Mouse (Mus musculus): ENCODE measurements at regions not wholly inside any gene's neighbourhood (a gene's known extent, or its start where the extent isn't known, plus 50 kb on each side); places are given as distances from the start of the nearest gene placed in this dataset.

GRCm38 (mm10) chr6:93488441-93488955 lies 545.2 kb upstream of the Adamts9 start:
- peak in 1 of 2 experiments; percentile 7 for DNase-seq (ENCODE audit: low spot score in 2 of 2)

- no peak for DNase-seq (ENCODE audit: low spot score in 2 of 2)
Measured at GRCm38 (mm10) chr6:93478521-93478920, 535.2 kb upstream of the Adamts9 start.

- DNase-seq (ENCODE audit: low spot score in 2 of 2), result no peak
Measured at GRCm38 (mm10) chr6:93474981-93475380, 531.7 kb upstream of the Adamts9 start.

GRCm38 (mm10) chr6:93467867-93468266 lies 524.6 kb upstream of the Adamts9 start:
- no peak for DNase-seq (ENCODE audit: low spot score in 2 of 2)

- no peak for DNase-seq (ENCODE audit: low spot score in 2 of 2)
Measured at GRCm38 (mm10) chr6:93462861-93463260, 519.6 kb upstream of the Adamts9 start.

GRCm38 (mm10) chr6:93461374-93461773 lies 518.1 kb upstream of the Adamts9 start:
- DNase-seq (ENCODE audit: low spot score in 2 of 2), result no peak

- DNase-seq (ENCODE audit: low spot score in 2 of 2), result no peak
Measured at GRCm38 (mm10) chr6:93457613-93458012, 514.3 kb upstream of the Adamts9 start.

- DNase-seq (ENCODE audit: low spot score in 2 of 2), result peak in 1 of 2 experiments; percentile 3
Measured at GRCm38 (mm10) chr6:93456383-93457033, 513.2 kb upstream of the Adamts9 start.

- no peak for DNase-seq (ENCODE audit: low spot score in 2 of 2)
Measured at GRCm38 (mm10) chr6:93445568-93445967, 502.3 kb upstream of the Adamts9 start.

- peak; percentile 22 to 47 for DNase-seq (ENCODE audit: low spot score in 2 of 2)
Measured at GRCm38 (mm10) chr6:93445124-93445523, 501.8 kb upstream of the Adamts9 start.

GRCm38 (mm10) chr6:93443766-93444557 lies 500.7 kb upstream of the Adamts9 start:
- DNase-seq (ENCODE audit: low spot score in 2 of 2), result no peak

GRCm38 (mm10) chr6:93433446-93433845 lies 490.2 kb upstream of the Adamts9 start:
- no peak for DNase-seq (ENCODE audit: low spot score in 2 of 2)

- peak in 1 of 2 experiments; percentile 10 for DNase-seq (ENCODE audit: low spot score in 2 of 2)
Measured at GRCm38 (mm10) chr6:93426141-93426540, 482.8 kb upstream of the Adamts9 start.

- DNase-seq (ENCODE audit: low spot score in 2 of 2), result no peak
Measured at GRCm38 (mm10) chr6:93422906-93423305, 479.6 kb upstream of the Adamts9 start.

- DNase-seq (ENCODE audit: low spot score in 2 of 2), result no peak
Measured at GRCm38 (mm10) chr6:93422253-93422652, 479.0 kb upstream of the Adamts9 start.

- no peak for DNase-seq (ENCODE audit: low spot score in 2 of 2)
Measured at GRCm38 (mm10) chr6:93417625-93418024, 474.3 kb upstream of the Adamts9 start.

- DNase-seq (ENCODE audit: low spot score in 2 of 2), result no peak
Measured at GRCm38 (mm10) chr6:93416006-93416405, 472.7 kb upstream of the Adamts9 start.

GRCm38 (mm10) chr6:93411077-93411452 lies 467.8 kb upstream of the Adamts9 start:
- no peak for DNase-seq (ENCODE audit: low spot score in 2 of 2)

GRCm38 (mm10) chr6:93410416-93411076 lies 467.3 kb upstream of the Adamts9 start:
- DNase-seq (ENCODE audit: low spot score in 2 of 2), result no peak

- no peak for DNase-seq (ENCODE audit: low spot score in 2 of 2)
Measured at GRCm38 (mm10) chr6:93398551-93398950, 455.3 kb upstream of the Adamts9 start.

GRCm38 (mm10) chr6:93397074-93397473 lies 453.8 kb upstream of the Adamts9 start:
- no peak for DNase-seq (ENCODE audit: low spot score in 2 of 2)

- no peak for DNase-seq (ENCODE audit: low spot score in 2 of 2)
Measured at GRCm38 (mm10) chr6:93395952-93396351, 452.7 kb upstream of the Adamts9 start.

Data from right cerebral cortex, adult 2 months (tissue).